Mouse (Mus musculus): Measurements from ENCODE around the gene Col24a1. TPM values are rescaled to one million over a fixed set of nuclear protein-coding genes. Genes with fewer than 3 reads are reported as not detected.

Gene Col24a1
- polyA plus RNA-seq (2012; fragmentation: generic; extraction: Trizol): not detected

DNA sequence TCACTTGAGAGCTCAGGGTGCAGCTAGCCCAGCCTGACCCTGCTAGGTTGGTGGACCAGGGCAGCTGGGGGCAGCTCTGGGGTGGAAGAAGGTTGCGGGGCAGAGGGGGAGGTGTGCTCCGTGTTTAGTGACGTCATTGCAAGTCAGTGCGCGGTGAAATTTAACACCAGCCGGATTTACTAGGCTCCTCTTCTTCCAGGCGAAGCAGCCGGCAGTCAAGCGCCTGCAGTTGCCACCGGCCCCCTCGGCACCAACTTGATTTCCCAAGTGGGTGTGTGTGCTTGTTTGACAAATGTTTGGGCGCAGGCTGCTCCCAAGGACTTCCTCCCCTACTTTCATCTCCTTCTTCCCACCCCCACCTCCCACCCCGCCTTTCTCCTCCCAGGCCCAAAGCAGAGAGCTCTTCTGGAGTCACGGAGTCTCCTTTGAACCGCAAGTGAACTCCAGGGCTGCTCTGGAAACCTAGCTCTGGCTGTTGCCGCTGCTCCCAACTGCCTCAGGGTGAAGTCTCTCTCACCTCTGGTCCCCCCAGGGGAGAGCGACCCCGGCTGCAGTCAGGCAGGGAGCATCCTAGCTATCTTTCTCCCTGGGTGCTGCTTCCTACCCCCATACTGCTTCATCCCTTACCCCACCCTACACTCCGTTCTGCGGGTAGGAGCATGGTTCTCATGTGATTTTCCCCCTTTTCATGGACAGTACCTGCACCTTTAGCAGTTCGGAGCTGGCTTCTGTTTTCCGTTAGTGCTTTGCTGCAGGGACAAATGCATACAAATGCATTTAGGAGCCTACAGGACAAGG, at the start of gene Col24a1:
Gene Col24a1, plus strand, starts transcription at position 136 of the 798 bp plus-strand sequence.

DNA sequence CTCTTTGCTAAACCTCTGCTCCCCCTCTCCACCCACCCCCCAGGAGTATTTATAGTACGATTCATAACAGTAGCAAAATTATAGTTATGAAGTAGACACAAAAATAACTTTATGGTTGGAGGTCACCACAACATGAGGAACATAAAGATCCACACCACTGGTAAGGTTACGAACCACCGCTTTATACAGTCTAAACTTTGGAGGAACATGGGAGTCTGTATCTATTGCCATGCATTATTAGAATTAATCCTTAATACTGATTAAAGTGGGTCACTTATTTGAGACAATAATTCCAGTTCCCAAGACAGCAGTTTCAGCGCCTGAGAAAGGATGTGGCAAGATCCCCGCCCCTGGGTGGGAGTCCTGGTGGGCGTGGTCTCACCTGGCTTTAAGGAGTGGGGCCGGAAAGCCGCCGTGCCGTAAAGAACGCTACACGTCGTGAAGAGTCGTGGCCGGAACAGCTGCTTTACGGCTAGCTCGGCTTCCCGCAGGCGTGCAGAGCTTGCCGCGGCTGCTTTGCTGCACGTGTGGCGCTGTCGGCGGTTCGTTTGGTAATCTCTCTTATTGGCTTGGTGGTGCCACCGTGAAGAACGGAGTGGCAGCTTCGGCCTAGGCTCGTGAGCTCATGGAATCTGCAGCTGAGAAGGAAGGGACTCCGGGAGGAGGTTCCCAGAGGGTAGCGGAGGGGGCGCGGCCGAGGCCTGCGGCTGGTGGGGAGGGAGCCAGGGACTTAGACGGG, 283.6 kb downstream of the Col24a1 start, which contains the start of gene Znhit6:
Gene Znhit6, plus strand, starts transcription at position 463 of the 739 bp plus-strand sequence.

Other genes starting within 250 kb of the Col24a1 start
- gene Clca2, start 193.0 kb upstream of the Col24a1 start, polyA plus RNA-seq (2012; fragmentation: generic; extraction: Trizol): under 1 TPM in 1 of 2 experiments, not detected in 1; 0.54 TPM
- 1 to 10 TPM in 1 of 2 experiments, under 1 TPM in 1; 0.23 to 2.5 TPM for gene Odf2l, start 173.9 kb upstream of the Col24a1 start, polyA plus RNA-seq (2012; fragmentation: generic; extraction: Trizol)

Data from C3H10T1/2 (cell line).